Mouse (Mus musculus) adrenal gland, postnatal 10 days (tissue): ENCODE results near the gene Bpnt1. TPM values are rescaled to one million over a fixed set of nuclear protein-coding genes. Genes with fewer than 3 reads are reported as not detected.

Source experiments
- DNase-seq: peaks from one replicate; pipeline ENCODE4 v3.0.0; 2021; ENCODE audit warnings: mixed read lengths
- total RNA-seq, 2 experiments: library from RNA; stranded (reverse); gene quantifications; 2 replicates each; pipeline ENCODE4 v1.2.3; 2021

Bpnt1 gene
- total RNA-seq, 2 experiments from 2014 or later, result 64.5 to 71.2 TPM

- no peak for DNase-seq
Observed at GRCm38 (mm10) chr1:185329851-185330250, 2.1 kb upstream of the Bpnt1 start.

- no peak for DNase-seq
Observed at GRCm38 (mm10) chr1:185331364-185331763, 585 bp upstream of the Bpnt1 start.

- no peak for DNase-seq
Observed at GRCm38 (mm10) chr1:185333651-185334050, 1.7 kb downstream of the Bpnt1 start.

- DNase-seq, result no peak
Observed at GRCm38 (mm10) chr1:185334136-185334535, 2.2 kb downstream of the Bpnt1 start.

GRCm38 (mm10) chr1:185335231-185335765 is 3.3 kb downstream of the Bpnt1 start:
- DNase-seq, result no peak

GRCm38 (mm10) chr1:185336535-185336934 is 4.6 kb downstream of the Bpnt1 start:
- DNase-seq, result no peak

- no peak for DNase-seq
Observed at GRCm38 (mm10) chr1:185342441-185342840, 10.5 kb downstream of the Bpnt1 start.

- no peak for DNase-seq
Observed at GRCm38 (mm10) chr1:185343422-185343821, 11.5 kb downstream of the Bpnt1 start.

GRCm38 (mm10) chr1:185346188-185346587 is 14.2 kb downstream of the Bpnt1 start:
- DNase-seq, result peak; percentile 23

- no peak for DNase-seq
Observed at GRCm38 (mm10) chr1:185349741-185350140, 17.8 kb downstream of the Bpnt1 start.

GRCm38 (mm10) chr1:185350611-185351010 is 18.7 kb downstream of the Bpnt1 start:
- no peak for DNase-seq

- DNase-seq, result no peak
Observed at GRCm38 (mm10) chr1:185352151-185352550, 20.2 kb downstream of the Bpnt1 start.

GRCm38 (mm10) chr1:185353351-185353750 is 21.4 kb downstream of the Bpnt1 start:
- DNase-seq, result no peak

- no peak for DNase-seq
Observed at GRCm38 (mm10) chr1:185354731-185355130, 22.8 kb downstream of the Bpnt1 start.

GRCm38 (mm10) chr1:185356246-185356645 is 24.3 kb downstream of the Bpnt1 start:
- no peak for DNase-seq

GRCm38 (mm10) chr1:185358211-185358610 is 26.3 kb downstream of the Bpnt1 start:
- no peak for DNase-seq

GRCm38 (mm10) chr1:185362677-185363520 is 30.9 kb downstream of the Bpnt1 start, which contains the start of gene Eprs:
Gene Eprs, plus strand, starts transcription at chr1:185363044.
- peak; percentile 99 for DNase-seq

GRCm38 (mm10) chr1:185363526-185364182 is 31.7 kb downstream of the Bpnt1 start:
- DNase-seq, result peak; percentile 60

GRCm38 (mm10) chr1:185364183-185364540 is 32.2 kb downstream of the Bpnt1 start:
- no peak for DNase-seq

- no peak for DNase-seq
Observed at GRCm38 (mm10) chr1:185367383-185367782, 35.4 kb downstream of the Bpnt1 start.

GRCm38 (mm10) chr1:185369979-185370378 is 38.0 kb downstream of the Bpnt1 start:
- no peak for DNase-seq

- DNase-seq, result no peak
Observed at GRCm38 (mm10) chr1:185376390-185376789, 44.4 kb downstream of the Bpnt1 start.

- DNase-seq, result no peak
Observed at GRCm38 (mm10) chr1:185377429-185377828, 45.5 kb downstream of the Bpnt1 start.
